Mouse (Mus musculus) heart, postnatal 0 days (tissue): ENCODE measurements around the gene Hic2. TPM values are rescaled to one million over a fixed set of nuclear protein-coding genes. Genes with fewer than 3 reads are reported as not detected.

Experiments
- ATAC-seq: fragments of 200-750 bp; cut with Nextera tagmentation; 2 replicates; pipeline ENCODE4 v1.8.0; 2017; ENCODE audit warnings: low read depth, moderate number of reproducible peaks, moderate library complexity; ENCODE audit not compliant: insufficient read depth
- DNase-seq: peaks from one replicate; pipeline ENCODE4 v3.0.0-alpha.2; 2016; ENCODE audit warnings: low spot score
- H3K27ac ChIP-seq: fragments of 300-500 bp; sonication (generic); 2 replicates; pipeline ENCODE4 v1.5.1; 2014; ENCODE audit warnings: low read depth, mild to moderate bottlenecking
- H3K27me3 ChIP-seq: fragments of 300-500 bp; sonication (generic); 2 replicates; pipeline ENCODE4 v1.6.1; 2014; ENCODE audit warnings: low read length, mixed read lengths; ENCODE audit not compliant: control insufficient read depth, insufficient read depth
- H3K36me3 ChIP-seq: fragments of 300-500 bp; sonication (generic); replicated peaks from 2 replicates; pipeline ENCODE4 v1.6.1; 2014; ENCODE audit warnings: low read length, mixed read lengths; ENCODE audit not compliant: control insufficient read depth, insufficient read depth
- H3K4me1 ChIP-seq: fragments of 300-500 bp; sonication (generic); 2 replicates; pipeline ENCODE4 v1.6.1; 2014; ENCODE audit warnings: antibody characterized with exemption; ENCODE audit not compliant: control insufficient read depth, insufficient read depth
- H3K4me2 ChIP-seq: fragments of 300-500 bp; sonication (generic); 2 replicates; pipeline ENCODE4 v1.6.1; 2014; ENCODE audit warnings: low read depth, mild to moderate bottlenecking, low read length, moderate library complexity
- H3K4me3 ChIP-seq: fragments of 300-500 bp; sonication (generic); 2 replicates; pipeline ENCODE4 v1.5.1; 2014; ENCODE audit warnings: low read depth, low read length
- H3K9ac ChIP-seq: fragments of 300-500 bp; sonication (generic); replicated peaks from 2 replicates; pipeline ENCODE4 v1.6.1; 2014; ENCODE audit warnings: low read depth, low read length, mixed read lengths
- H3K9me3 ChIP-seq: fragments of 300-500 bp; sonication (generic); replicated peaks from 2 replicates; pipeline ENCODE4 v1.6.1; 2016; ENCODE audit warnings: low read length; ENCODE audit not compliant: control insufficient read depth
- CTCF ChIP-seq: IDR thresholded peaks from 2 replicates; pipeline ENCODE4 v1.5.1; 2016; ENCODE audit warnings: antibody characterized with exemption, control low read depth, low read depth
- EP300 ChIP-seq: IDR thresholded peaks from 2 replicates; pipeline ENCODE4 v1.6.1; 2016; ENCODE audit warnings: antibody characterized with exemption, low read depth
- WGBS: fragments of 180-500 bp; shearing (Covaris S2); extraction: QIAGEN DNeasy Blood & Tissue Kit; methylation state at CpG from one replicate; pipeline ENCODE4 v1.1.7; 2014; 5-methylcytosine and 5-hydroxymethylcytosine counted together
- polyA plus RNA-seq: library from polyadenylated mRNA; unstranded; fragments of >200 nt; fragmentation: Nextera tagmentation; extraction: Ambion mirVana; gene quantifications from 2 replicates; pipeline ENCODE4 v1.2.1, GENCODE M21; 2015
- total RNA-seq: library from RNA; depleted of rRNA; stranded (reverse); fragments of >200 nt; gene quantifications from 2 replicates; pipeline ENCODE4 v1.2.3, GENCODE M21; 2014; ENCODE audit warnings: low replicate concordance

Hic2 gene
- total and polyA plus RNA-seq, 2 experiments from 2014 or later = 2.9 to 14.7 TPM

- Histone ChIP-seq H3K9ac (no peak overlapping the region), H3K4me3 (no peak overlapping the region), H3K9me3 (no peaks in the 10 kb centered on the region), H3K4me1 (peaks cover 13% of the 10 kb centered on the region), H3K27ac (no peak overlapping the region), H3K27me3 (no peaks in the 10 kb centered on the region), H3K36me3 (0 out of 2 replicates have a peak, but pooled peaks cover 6% of the 10 kb centered on the region), H3K4me2 (no peak overlapping the region)
- 36% methylated on average over 2 of the region's 2 CpGs for WGBS
- no peak for TF ChIP-seq EP300
- peak; percentile 55 for TF ChIP-seq CTCF
- peak; percentile 48 for DNase-seq
- ATAC-seq = peak; percentile 52; the same call in 1 of the 2 replicates
Observed at GRCm38 (mm10) chr16:17201977-17202376, 31.4 kb upstream of the Hic2 start.

- no peak within 1 kb of the TSS for H3K9ac ChIP-seq
- no peak for TF ChIP-seq EP300
- TF ChIP-seq CTCF = no peak
- no peaks in the 10 kb centered on the region for H3K27me3 ChIP-seq
- H3K36me3 ChIP-seq = 0 out of 2 replicates have a peak, but pooled peaks cover 6% of the 10 kb centered on the region
- 0 out of 2 replicates have a peak within 1 kb of the TSS, but pooled peaks have one; percentile 73 for H3K4me2 ChIP-seq
- DNase-seq (no peak), ATAC-seq (no peak)
- peak within 1 kb of the TSS; percentile 88 for H3K4me3 ChIP-seq
- H3K27ac ChIP-seq = peak within 1 kb of the TSS; percentile 79; the same call in 1 of the 2 replicates
- H3K4me1 ChIP-seq = peaks cover 13% of the 10 kb centered on the region
- WGBS = 78% methylated on average over 1 of the region's 1 CpGs
- no peaks in the 10 kb centered on the region for H3K9me3 ChIP-seq
Observed at GRCm38 (mm10) chr16:17202549-17202948, 30.8 kb upstream of the Hic2 start, which contains the start of gene Ube2l3. Gene Ube2l3 (minus strand): TSS chr16:17202649.

GRCm38 (mm10) chr16:17204990-17205389, 28.4 kb upstream of the Hic2 start:
- no peak for ATAC-seq
- H3K36me3 ChIP-seq = no peaks in the 10 kb centered on the region

GRCm38 (mm10) chr16:17208389-17209361, 24.7 kb upstream of the Hic2 start, which contains the start of gene Rimbp3:
Gene Rimbp3 (plus strand): TSS chr16:17208603.
- H3K36me3 ChIP-seq = no peaks in the 10 kb centered on the region
- ATAC-seq = peak; percentile 79
- H3K9me3 ChIP-seq = no peaks in the 10 kb centered on the region
- peak within 1 kb of the TSS; percentile 96 for H3K4me2 ChIP-seq
- H3K27ac ChIP-seq = no peak within 1 kb of the TSS
- H3K4me1 ChIP-seq = peaks cover 13% of the 10 kb centered on the region
- H3K27me3 ChIP-seq = peaks cover 16% of the 10 kb centered on the region
- H3K4me3 ChIP-seq = peak within 1 kb of the TSS; percentile 58
- peak; percentile 86 for DNase-seq
- H3K9ac ChIP-seq = peak within 1 kb of the TSS; percentile 53
- TF ChIP-seq CTCF = peak; percentile 74
- TF ChIP-seq EP300 = 0 out of 2 replicates have a peak, but pooled peaks have one; percentile 16
- WGBS = 1% methylated on average over 83 of the region's 85 CpGs

More at GRCm38 (mm10) chr16:17204990-17205389, 28.4 kb upstream of the Hic2 start:
- H3K4me3 ChIP-seq = no peak overlapping the region
- no peak overlapping the region for H3K27ac ChIP-seq
- DNase-seq = no peak
- no peak overlapping the region for H3K4me2 ChIP-seq
- H3K9me3 ChIP-seq = no peaks in the 10 kb centered on the region
- H3K4me1 ChIP-seq = peaks cover 12% of the 10 kb centered on the region
- H3K9ac ChIP-seq = no peak overlapping the region
- 0 out of 2 replicates have a peak, but pooled peaks cover 3% of the 10 kb centered on the region for H3K27me3 ChIP-seq
- peak; percentile 78 for TF ChIP-seq CTCF
- no peak for TF ChIP-seq EP300
- WGBS = 5% methylated on average over 6 of the region's 6 CpGs

- peak overlapping the region; percentile 96 for H3K4me2 ChIP-seq
- DNase-seq (no peak), ATAC-seq (no peak)
- no peak overlapping the region for H3K9ac ChIP-seq
- H3K36me3 ChIP-seq = no peaks in the 10 kb centered on the region
- peaks cover 13% of the 10 kb centered on the region for H3K4me1 ChIP-seq
- no peaks in the 10 kb centered on the region for H3K9me3 ChIP-seq
- TF ChIP-seq EP300 (no peak), CTCF (no peak)
- peak overlapping the region; percentile 58 for H3K4me3 ChIP-seq
- no peak overlapping the region for H3K27ac ChIP-seq
- WGBS = 3% methylated on average over 37 of the region's 37 CpGs
- peaks cover 16% of the 10 kb centered on the region for H3K27me3 ChIP-seq
Observed at GRCm38 (mm10) chr16:17209404-17209960, 23.9 kb upstream of the Hic2 start.
